Mouse (Mus musculus) spleen, embryonic (tissue): ENCODE data around the gene Gm45902.

Experiments used
- CTCF ChIA-PET: fragments of 350-600 bp; sonication (Branson Sonifier 250); formaldehyde crosslinking; loops from one replicate; lab custom pipeline; 2022; lab: Charles Lee

Gm45902 gene

GRCm38 (mm10) chr2:3512552-3513454, at the start of gene Gm45902, which contains the start of the genes Hspa14 and Cdnf:
TSS of gene Gm45902 (minus strand) at chr2:3512790.
TSS of gene Hspa14 (minus strand) at chr2:3512814.
TSS of gene Cdnf (plus strand) at chr2:3513030.
- CTCF ChIA-PET: no interaction called here

GRCm38 (mm10) chr2:3546588-3546987, 34.0 kb upstream of the Gm45902 start:
- CTCF ChIA-PET: interaction anchor here (0.6 to 1.1 kb wide), 5 partner anchors 25 to 581 kb away, joined by 3 to 13 read pairs (median 4); no protein-coding TSS in a partner anchor

- CTCF ChIA-PET: interaction anchor here (0.6 to 1.1 kb wide), 4 partner anchors 72 to 254 kb away, joined by 3 to 13 read pairs (median 4); no protein-coding TSS in a partner anchor
Measured at GRCm38 (mm10) chr2:3546055-3546454, 33.5 kb upstream of the Gm45902 start.

- CTCF ChIA-PET: no interaction called here
Measured at GRCm38 (mm10) chr2:3541307-3542079, 28.9 kb upstream of the Gm45902 start.

GRCm38 (mm10) chr2:3526288-3526687, 13.7 kb upstream of the Gm45902 start:
- CTCF ChIA-PET: no interaction called here

GRCm38 (mm10) chr2:3522558-3522957, 10.0 kb upstream of the Gm45902 start:
- CTCF ChIA-PET: no interaction called here

GRCm38 (mm10) chr2:3512076-3512475, 514 bp downstream of the Gm45902 start:
- CTCF ChIA-PET: no interaction called here

GRCm38 (mm10) chr2:3500886-3501285, 11.7 kb downstream of the Gm45902 start:
- CTCF ChIA-PET: no interaction called here

GRCm38 (mm10) chr2:3499543-3499942, 13.0 kb downstream of the Gm45902 start:
- CTCF ChIA-PET: interaction anchor here (0.6 kb wide), 2 partner anchors 17 to 75 kb away, joined by 3 to 10 read pairs; no protein-coding TSS in a partner anchor

- CTCF ChIA-PET: no interaction called here
Measured at GRCm38 (mm10) chr2:3493833-3494409, 18.7 kb downstream of the Gm45902 start.

GRCm38 (mm10) chr2:3489816-3490215, 22.8 kb downstream of the Gm45902 start:
- CTCF ChIA-PET: no interaction called here

GRCm38 (mm10) chr2:3480239-3480638, 32.4 kb downstream of the Gm45902 start:
- CTCF ChIA-PET: interaction anchor here (0.6 kb wide), 1 partner anchor 424 kb away, joined by 4 read pairs; no protein-coding TSS in a partner anchor

- CTCF ChIA-PET: no interaction called here
Measured at GRCm38 (mm10) chr2:3475746-3476251, 36.8 kb downstream of the Gm45902 start.

GRCm38 (mm10) chr2:3474861-3475283, 37.7 kb downstream of the Gm45902 start, which contains the start of gene Suv39h2:
TSS of gene Suv39h2 (minus strand) at chr2:3475031.
- CTCF ChIA-PET: no interaction called here

- CTCF ChIA-PET: interaction anchor here (1.0 kb wide), 1 partner anchor 71 kb away, joined by 3 read pairs; no protein-coding TSS in a partner anchor
Measured at GRCm38 (mm10) chr2:3474361-3474805, 38.2 kb downstream of the Gm45902 start.

- CTCF ChIA-PET: interaction anchor here (1.0 kb wide), 1 partner anchor 72 kb away, joined by 3 read pairs; no protein-coding TSS in a partner anchor
Measured at GRCm38 (mm10) chr2:3473891-3474290, 38.7 kb downstream of the Gm45902 start.

- CTCF ChIA-PET: no interaction called here
Measured at GRCm38 (mm10) chr2:3456590-3456989, 56.0 kb downstream of the Gm45902 start.
